9 mouse cellular contexts compared by ENCODE assay signal in genomic region chr6:31096787-31097186, GRCm38 (mm10).
A peak's percentile ranks its signal among the peaks of the same experiment; 100 is the strongest.
DNase-seq lines count a peak whose midpoint lies in the region; ATAC-seq lines count a peak whose summit lies in the region.
"Had no signal": no experiment of that assay in that cellular context is flagged by ENCODE, and none has a peak within 500 bp of the region (broad histone marks: within the 10 kb centered on the region; RNA-seq: fewer than 3 reads in every experiment).

No protein-coding gene starts in this region.

- peaks cover 32% of the 10 kb centered on the region for H3K4me1 ChIP-seq in heart, embryonic 11.5 days (ENCODE audit: control insufficient read depth, insufficient read depth, low read length)
- peaks cover 18% of the 10 kb centered on the region for H3K4me1 ChIP-seq in brown adipose tissue, adult 24 weeks (ENCODE audit: control insufficient read depth, insufficient read depth, insufficient read length, low read length)
- 0 out of 2 replicates have a peak, but pooled peaks cover 9% of the 10 kb centered on the region for H3K4me1 ChIP-seq in hindbrain, embryonic 11.5 days (replicated peaks; ENCODE audit: control insufficient read depth, insufficient read depth, low read length)
- peaks cover 14% of the 10 kb centered on the region; the same call in 1 of the 2 replicates for H3K4me1 ChIP-seq in liver, embryonic 12.5 days

- H3K9ac ChIP-seq in heart, embryonic 11.5 days (ENCODE audit: low read depth, low read length), result 0 out of 2 replicates have a peak overlapping the region, but pooled peaks have one; percentile 12
- no peak overlapping the region for H3K9ac ChIP-seq in hindbrain, embryonic 11.5 days (ENCODE audit: low read depth, low read length)
- H3K9ac ChIP-seq in liver, embryonic 12.5 days, result no peak overlapping the region
- H3K9ac ChIP-seq: lung, embryonic 15.5 days had no signal

- 75% methylated on average over 6 of the region's 6 CpGs for WGBS in heart, embryonic 11.5 days (ENCODE audit: insufficient replicate concordance)
- WGBS in hindbrain, embryonic 11.5 days, result 84% methylated on average over 6 of the region's 6 CpGs
- 76% methylated on average over 6 of the region's 6 CpGs for WGBS in liver, embryonic 12.5 days (ENCODE audit: insufficient replicate concordance)

- DNase-seq in heart, adult 9 months (ENCODE audit: low spot score in 2 of 2), result no peak
- DNase-seq in hindbrain, embryonic 11.5 days (ENCODE audit: low spot score), result no peak
- DNase-seq in right cerebral cortex, postnatal 36 days (ENCODE audit: low spot score in 2 of 2), result no peak
- DNase-seq in natural killer cell, adult 2 months (ENCODE audit: low spot score in 2 of 2), result no peak
- DNase-seq in cerebellum, adult 8-10 months, result no peak

- no peak overlapping the region for H3K4me3 ChIP-seq in heart, embryonic 11.5 days (ENCODE audit: low read depth, low read length)
- no peak overlapping the region for H3K4me3 ChIP-seq in brown adipose tissue, adult 24 weeks (ENCODE audit: insufficient read depth, low read depth, low read length)
- H3K4me3 ChIP-seq in hindbrain, embryonic 11.5 days (ENCODE audit: low read depth, low read length), result no peak overlapping the region
- no peak overlapping the region for H3K4me3 ChIP-seq in liver, embryonic 12.5 days
- H3K4me3 ChIP-seq: lung, embryonic 15.5 days had no signal

- no peaks in the 10 kb centered on the region for H3K27me3 ChIP-seq in heart, embryonic 11.5 days (ENCODE audit: control insufficient read depth, insufficient read depth, low read length)
- no peaks in the 10 kb centered on the region for H3K27me3 ChIP-seq in hindbrain, embryonic 11.5 days (ENCODE audit: control insufficient read depth, insufficient read depth, low read length)
- H3K27me3 ChIP-seq in liver, embryonic 12.5 days (replicated peaks), result no peaks in the 10 kb centered on the region
- H3K27me3 ChIP-seq: lung, embryonic 15.5 days had no signal

- peak overlapping the region; percentile 89 for H3K27ac ChIP-seq in heart, embryonic 11.5 days (ENCODE audit: low read depth, low read length)
- peak overlapping the region; percentile 4; the same call in 1 of the 2 replicates for H3K27ac ChIP-seq in brown adipose tissue, adult 24 weeks (replicated peaks; ENCODE audit: low read depth, low read length)
- H3K27ac ChIP-seq in hindbrain, embryonic 11.5 days (ENCODE audit: low read depth, low read length), result peak overlapping the region; percentile 63
- H3K27ac ChIP-seq in liver, embryonic 12.5 days, result 0 out of 2 replicates have a peak overlapping the region, but pooled peaks have one; percentile 27

- no peaks in the 10 kb centered on the region for H3K9me3 ChIP-seq in heart, embryonic 11.5 days (replicated peaks; ENCODE audit: control insufficient read depth, low read length)
- no peaks in the 10 kb centered on the region for H3K9me3 ChIP-seq in hindbrain, embryonic 11.5 days (ENCODE audit: control insufficient read depth, low read length)
- no peaks in the 10 kb centered on the region for H3K9me3 ChIP-seq in liver, embryonic 12.5 days (replicated peaks)
- H3K9me3 ChIP-seq: lung, embryonic 15.5 days had no signal

- ATAC-seq in heart, embryonic 11.5 days (replicated peaks; ENCODE audit: insufficient number of reproducible peaks, low FRiP score, low TSS enrichment), result no peak
- no peak for ATAC-seq in hindbrain, embryonic 11.5 days (ENCODE audit: low FRiP score)
- ATAC-seq in liver, embryonic 12.5 days, result no peak

- H3K36me3 ChIP-seq in heart, embryonic 11.5 days (ENCODE audit: control insufficient read depth, insufficient read depth, low read length), result no peaks in the 10 kb centered on the region
- no peaks in the 10 kb centered on the region for H3K36me3 ChIP-seq in hindbrain, embryonic 11.5 days (ENCODE audit: control insufficient read depth, insufficient read depth, low read length)
- peaks cover 7% of the 10 kb centered on the region; the same call in 1 of the 2 replicates for H3K36me3 ChIP-seq in liver, embryonic 12.5 days
- H3K36me3 ChIP-seq: lung, embryonic 15.5 days had no signal

- H3K4me2 ChIP-seq in heart, embryonic 11.5 days, result no peak overlapping the region; the same call in 1 of the 2 replicates
- no peak overlapping the region; the same call in 1 of the 2 replicates for H3K4me2 ChIP-seq in hindbrain, embryonic 11.5 days (replicated peaks; ENCODE audit: low read depth, low read length)
- H3K4me2 ChIP-seq in liver, embryonic 12.5 days, result no peak overlapping the region
- H3K4me2 ChIP-seq: lung, embryonic 15.5 days had no signal

Comparison
In these comparisons a context has a peak if more than half of its experiments do, and no peak if none do; other contexts are left out.
1. H3K27ac ChIP-seq: peak in every context shown above with its lines; median percentile 89 in heart, embryonic 11.5 days; 63 in hindbrain, embryonic 11.5 days; 27 in liver, embryonic 12.5 days; 4 in brown adipose tissue, adult 24 weeks.